Mouse (Mus musculus): ENCODE results near the gene Dpf2.

Dpf2 gene

GRCm38 (mm10) chr19:5913007-5913719, at the start of gene Dpf2:
Dpf2 (minus strand) TSS chr19:5913010.
- DNase-seq (ENCODE audit: low spot score), result no peak

GRCm38 (mm10) chr19:5957371-5957770, 44.6 kb upstream of the Dpf2 start:
- no peak for DNase-seq (ENCODE audit: low spot score)

- no peak for DNase-seq (ENCODE audit: low spot score)
Observed at GRCm38 (mm10) chr19:5956685-5957084, 43.9 kb upstream of the Dpf2 start.

- no peak for DNase-seq (ENCODE audit: low spot score)
Observed at GRCm38 (mm10) chr19:5955704-5956670, 43.2 kb upstream of the Dpf2 start.

GRCm38 (mm10) chr19:5954936-5955335, 42.1 kb upstream of the Dpf2 start:
- no peak for DNase-seq (ENCODE audit: low spot score)

- no peak for DNase-seq (ENCODE audit: low spot score)
Observed at GRCm38 (mm10) chr19:5954031-5954710, 41.4 kb upstream of the Dpf2 start.

- DNase-seq (ENCODE audit: low spot score), result no peak
Observed at GRCm38 (mm10) chr19:5953201-5953770, 40.5 kb upstream of the Dpf2 start.

GRCm38 (mm10) chr19:5952071-5952691, 39.4 kb upstream of the Dpf2 start:
- DNase-seq (ENCODE audit: low spot score), result no peak

- no peak for DNase-seq (ENCODE audit: low spot score)
Observed at GRCm38 (mm10) chr19:5951631-5952030, 38.8 kb upstream of the Dpf2 start.

- DNase-seq (ENCODE audit: low spot score), result no peak
Observed at GRCm38 (mm10) chr19:5950218-5950617, 37.4 kb upstream of the Dpf2 start.

GRCm38 (mm10) chr19:5945891-5946290, 33.1 kb upstream of the Dpf2 start:
- DNase-seq (ENCODE audit: low spot score), result no peak

GRCm38 (mm10) chr19:5945027-5945426, 32.2 kb upstream of the Dpf2 start:
- DNase-seq (ENCODE audit: low spot score), result no peak

- no peak for DNase-seq (ENCODE audit: low spot score)
Observed at GRCm38 (mm10) chr19:5944145-5944544, 31.3 kb upstream of the Dpf2 start.

- DNase-seq (ENCODE audit: low spot score), result no peak
Observed at GRCm38 (mm10) chr19:5943404-5943803, 30.6 kb upstream of the Dpf2 start.

- DNase-seq (ENCODE audit: low spot score), result no peak
Observed at GRCm38 (mm10) chr19:5942581-5942980, 29.8 kb upstream of the Dpf2 start.

- DNase-seq (ENCODE audit: low spot score), result no peak
Observed at GRCm38 (mm10) chr19:5940656-5941055, 27.8 kb upstream of the Dpf2 start.

- no peak for DNase-seq (ENCODE audit: low spot score)
Observed at GRCm38 (mm10) chr19:5940173-5940572, 27.4 kb upstream of the Dpf2 start.

GRCm38 (mm10) chr19:5939715-5940114, 26.9 kb upstream of the Dpf2 start:
- no peak for DNase-seq (ENCODE audit: low spot score)

GRCm38 (mm10) chr19:5938516-5938915, 25.7 kb upstream of the Dpf2 start:
- no peak for DNase-seq (ENCODE audit: low spot score)

GRCm38 (mm10) chr19:5937836-5938406, 25.1 kb upstream of the Dpf2 start:
- no peak for DNase-seq (ENCODE audit: low spot score)

GRCm38 (mm10) chr19:5937095-5937835, 24.5 kb upstream of the Dpf2 start:
- no peak for DNase-seq (ENCODE audit: low spot score)

All from ovary, postnatal 10 days (tissue).